Mouse (Mus musculus): ENCODE results near the gene Rab3il1. TPM values are rescaled to one million over a fixed set of nuclear protein-coding genes. Genes with fewer than 3 reads are reported as not detected.

Gene Rab3il1
- polyA plus RNA-seq, 1 experiment, result 4.5 TPM

- Histone ChIP-seq H3K4me3 (ENCODE audit: insufficient read depth, poor library complexity, severe bottlenecking) (peak overlapping the region; percentile 18), H3K36me3 (ENCODE audit: control insufficient read depth, insufficient read depth) (no peaks in the 10 kb centered on the region), H3K27me3 (ENCODE audit: control insufficient read depth, insufficient read depth, insufficient read length) (no peaks in the 10 kb centered on the region), H3K79me3 (ENCODE audit: low read depth) (no peaks in the 10 kb centered on the region), H3ac (ENCODE audit: control insufficient read depth, insufficient read length, low read depth) (peak overlapping the region; percentile 69), H3K79me2 (ENCODE audit: control insufficient read depth, insufficient read depth) (no peaks in the 10 kb centered on the region)
- peak; percentile 63 for TF ChIP-seq MAX (IDR thresholded peaks at IDR 0.05)
- TF ChIP-seq USF1 (IDR thresholded peaks at IDR 0.05; ENCODE audit: low read depth), result peak; percentile 92
- TF ChIP-seq FOSL1 (IDR thresholded peaks at IDR 0.05; ENCODE audit: insufficient read depth, low read length, poor library complexity, severe bottlenecking), result no peak
- no peak for TF ChIP-seq MYOG (IDR thresholded peaks at IDR 0.05; ENCODE audit: control insufficient read depth, extremely low read depth, insufficient read length)
- TF ChIP-seq CEBPB (IDR thresholded peaks at IDR 0.05; ENCODE audit: low read depth), result no peak
- no peak for TF ChIP-seq MYOD1 (IDR thresholded peaks at IDR 0.05; ENCODE audit: control insufficient read depth, insufficient read length, low read depth)
- no peak for TF ChIP-seq CTCF (IDR thresholded peaks at IDR 0.05; ENCODE audit: control insufficient read depth, insufficient read depth, insufficient read length)
Observed at GRCm38 (mm10) chr19:10017637-10018526, 16.4 kb downstream of the Rab3il1 start.

GRCm38 (mm10) chr19:10018527-10018818 lies 17.0 kb downstream of the Rab3il1 start:
- no peaks in the 10 kb centered on the region for H3K27me3 ChIP-seq (ENCODE audit: control insufficient read depth, insufficient read depth, insufficient read length)
- H3K4me3 ChIP-seq (ENCODE audit: insufficient read depth, poor library complexity, severe bottlenecking), result peak overlapping the region; percentile 18
- no peaks in the 10 kb centered on the region for H3K79me3 ChIP-seq (ENCODE audit: low read depth)

GRCm38 (mm10) chr19:10019214-10019760 lies 17.8 kb downstream of the Rab3il1 start:
- TF ChIP-seq USF1 (IDR thresholded peaks at IDR 0.05; ENCODE audit: low read depth), result no peak
- TF ChIP-seq FOSL1 (IDR thresholded peaks at IDR 0.05; ENCODE audit: insufficient read depth, low read length, poor library complexity, severe bottlenecking), result no peak
- no peak for TF ChIP-seq MYOD1 (IDR thresholded peaks at IDR 0.05; ENCODE audit: control insufficient read depth, insufficient read length, low read depth)
- TF ChIP-seq CEBPB (IDR thresholded peaks at IDR 0.05; ENCODE audit: low read depth), result no peak
- Histone ChIP-seq H3K4me3 (ENCODE audit: insufficient read depth, poor library complexity, severe bottlenecking) (no peak overlapping the region), H3K36me3 (ENCODE audit: control insufficient read depth, insufficient read depth) (no peaks in the 10 kb centered on the region), H3K79me2 (ENCODE audit: control insufficient read depth, insufficient read depth) (no peaks in the 10 kb centered on the region), H3K79me3 (ENCODE audit: low read depth) (no peaks in the 10 kb centered on the region), H3K27me3 (ENCODE audit: control insufficient read depth, insufficient read depth, insufficient read length) (no peaks in the 10 kb centered on the region), H3ac (ENCODE audit: control insufficient read depth, insufficient read length, low read depth) (no peak overlapping the region)

More at GRCm38 (mm10) chr19:10018527-10018818, 17.0 kb downstream of the Rab3il1 start:
- H3K36me3 ChIP-seq (ENCODE audit: control insufficient read depth, insufficient read depth), result no peaks in the 10 kb centered on the region
- H3K79me2 ChIP-seq (ENCODE audit: control insufficient read depth, insufficient read depth), result no peaks in the 10 kb centered on the region
- TF ChIP-seq FOSL1 (IDR thresholded peaks at IDR 0.05; ENCODE audit: insufficient read depth, low read length, poor library complexity, severe bottlenecking) (no peak), MAX (IDR thresholded peaks at IDR 0.05) (no peak), USF1 (IDR thresholded peaks at IDR 0.05; ENCODE audit: low read depth) (no peak)
- peak overlapping the region; percentile 69 for H3ac ChIP-seq (ENCODE audit: control insufficient read depth, insufficient read length, low read depth)

GRCm38 (mm10) chr19:10021981-10022380 lies 20.5 kb downstream of the Rab3il1 start:
- Histone ChIP-seq H3K27me3 (ENCODE audit: control insufficient read depth, insufficient read depth, insufficient read length) (no peaks in the 10 kb centered on the region), H3K79me3 (ENCODE audit: low read depth) (no peaks in the 10 kb centered on the region), H3K4me3 (ENCODE audit: insufficient read depth, poor library complexity, severe bottlenecking) (no peak overlapping the region), H3K79me2 (ENCODE audit: control insufficient read depth, insufficient read depth) (no peaks in the 10 kb centered on the region), H3K36me3 (ENCODE audit: control insufficient read depth, insufficient read depth) (no peaks in the 10 kb centered on the region), H3ac (ENCODE audit: control insufficient read depth, insufficient read length, low read depth) (no peak overlapping the region)
- TF ChIP-seq CEBPB (IDR thresholded peaks at IDR 0.05; ENCODE audit: low read depth), result no peak
- no peak for TF ChIP-seq FOSL1 (IDR thresholded peaks at IDR 0.05; ENCODE audit: insufficient read depth, low read length, poor library complexity, severe bottlenecking)
- TF ChIP-seq MYOG (IDR thresholded peaks at IDR 0.05; ENCODE audit: control insufficient read depth, extremely low read depth, insufficient read length), result no peak
- no peak for TF ChIP-seq MYOD1 (IDR thresholded peaks at IDR 0.05; ENCODE audit: control insufficient read depth, insufficient read length, low read depth)
- no peak for TF ChIP-seq USF1 (IDR thresholded peaks at IDR 0.05; ENCODE audit: low read depth)
- TF ChIP-seq CTCF (IDR thresholded peaks at IDR 0.05; ENCODE audit: control insufficient read depth, insufficient read depth, insufficient read length), result no peak
- TF ChIP-seq MAX (IDR thresholded peaks at IDR 0.05), result no peak

GRCm38 (mm10) chr19:10022414-10023303 lies 21.2 kb downstream of the Rab3il1 start:
- TF ChIP-seq MYOD1 (IDR thresholded peaks at IDR 0.05; ENCODE audit: control insufficient read depth, insufficient read length, low read depth), result no peak
- TF ChIP-seq CTCF (IDR thresholded peaks at IDR 0.05; ENCODE audit: control insufficient read depth, insufficient read depth, insufficient read length), result no peak
- no peak for TF ChIP-seq MYOG (IDR thresholded peaks at IDR 0.05; ENCODE audit: control insufficient read depth, extremely low read depth, insufficient read length)
- TF ChIP-seq FOSL1 (IDR thresholded peaks at IDR 0.05; ENCODE audit: insufficient read depth, low read length, poor library complexity, severe bottlenecking), result no peak
- TF ChIP-seq CEBPB (IDR thresholded peaks at IDR 0.05; ENCODE audit: low read depth), result no peak

More at GRCm38 (mm10) chr19:10022414-10023303, 21.2 kb downstream of the Rab3il1 start:
- Histone ChIP-seq H3K27me3 (ENCODE audit: control insufficient read depth, insufficient read depth, insufficient read length) (no peaks in the 10 kb centered on the region), H3K79me2 (ENCODE audit: control insufficient read depth, insufficient read depth) (no peaks in the 10 kb centered on the region), H3K36me3 (ENCODE audit: control insufficient read depth, insufficient read depth) (no peaks in the 10 kb centered on the region), H3K79me3 (ENCODE audit: low read depth) (no peaks in the 10 kb centered on the region), H3ac (ENCODE audit: control insufficient read depth, insufficient read length, low read depth) (no peak overlapping the region), H3K4me3 (ENCODE audit: insufficient read depth, poor library complexity, severe bottlenecking) (no peak overlapping the region)

Data from C2C12 (cell line).